ENCODE assay signal across 7 mouse cellular contexts in the genomic region with DNA sequence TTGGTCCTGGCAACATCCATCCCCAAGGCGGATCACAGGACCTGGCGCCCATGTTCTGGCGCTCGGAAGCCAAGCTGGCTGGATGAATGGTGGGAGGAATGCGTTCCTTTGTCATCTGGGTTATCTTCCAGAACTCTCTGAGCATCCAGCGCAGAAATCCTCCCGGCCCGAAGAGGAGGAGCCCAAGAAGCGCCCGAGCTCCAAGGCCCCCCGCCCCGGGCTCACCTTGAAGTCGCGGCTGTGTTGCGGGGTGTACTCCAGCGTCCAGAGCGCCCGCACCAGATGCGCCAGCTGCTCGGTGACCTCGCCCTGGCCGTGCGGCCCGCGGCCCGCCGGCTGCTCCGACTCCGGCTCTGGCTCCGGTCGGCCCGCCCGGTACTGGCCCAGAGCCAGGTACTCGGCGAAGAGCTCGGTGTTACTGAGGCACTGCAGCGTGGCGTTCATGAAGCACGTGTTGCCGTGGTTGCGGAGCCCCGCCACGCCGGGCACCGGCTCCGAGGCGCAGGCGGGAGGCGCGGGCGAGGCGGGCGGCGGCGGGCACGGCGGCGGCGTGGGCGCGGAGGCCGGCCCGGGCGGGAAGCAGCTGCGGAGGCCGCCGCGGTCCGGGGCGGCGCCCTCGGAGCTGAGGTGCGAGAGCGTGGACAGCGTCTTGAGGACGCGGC. TPM values are rescaled to one million over a fixed set of nuclear protein-coding genes. Genes with fewer than 3 reads are reported as not detected.
A peak's percentile ranks its signal among the peaks of the same experiment; 100 is the strongest.
DNase-seq lines count a peak whose midpoint lies in the region; ATAC-seq and TF ChIP-seq lines count a peak whose summit lies in the region.

No protein-coding gene starts in this region.

- H3K9me3 ChIP-seq in hindbrain, postnatal 0 days (ENCODE audit: low read length), result no peaks in the 10 kb centered on the region

- DNase-seq in adipocyte (ENCODE audit: low spot score), result peak; percentile 12
- DNase-seq in cerebellum, postnatal 25 days, result peak; percentile 70 to 79
- peak; percentile 16 to 33 for DNase-seq in gastrocnemius, adult 8-10 months (ENCODE audit: low spot score in 2 of 2)
- DNase-seq in hindbrain, postnatal 0 days (ENCODE audit: low spot score), result peak; percentile 64
- peak; percentile 56 to 62 for DNase-seq in left cerebral cortex, postnatal 36 days (ENCODE audit: low spot score in 2 of 2)
- peak; percentile 58 for DNase-seq in right cerebral cortex, postnatal 4 days

- H3K36me3 ChIP-seq in hindbrain, postnatal 0 days (ENCODE audit: insufficient read depth, low read length), result no peaks in the 10 kb centered on the region

- TF ChIP-seq CTCF in hindbrain, postnatal 0 days (IDR thresholded peaks at IDR 0.05; ENCODE audit: low read depth), result no peak

- peaks cover 26% of the 10 kb centered on the region for H3K4me1 ChIP-seq in hindbrain, postnatal 0 days (ENCODE audit: insufficient read depth, low read length)

- ATAC-seq in hindbrain, postnatal 0 days, result peak; percentile 28
- peak; percentile 19 for ATAC-seq in megakaryocyte-erythroid progenitor cell, adult 5-6 weeks (replicated peaks; ENCODE audit: low FRiP score, low TSS enrichment, poor library complexity, severe bottlenecking)

- peak overlapping the region; percentile 71 for H3K9ac ChIP-seq in hindbrain, postnatal 0 days (replicated peaks; ENCODE audit: low read length)

- peak overlapping the region; percentile 87 for H3K27ac ChIP-seq in hindbrain, postnatal 0 days

- intact Hi-C loops in left cerebral cortex, postnatal 36 days (cut with DNase I), result no loop called here

- peak overlapping the region; percentile 96 for H3K4me2 ChIP-seq in hindbrain, postnatal 0 days (ENCODE audit: low read depth, low read length)

- under 1% methylated on average over 68 of the region's 77 CpGs for whole genome bisulfite sequencing in hindbrain, postnatal 0 days

- H3K27me3 ChIP-seq in hindbrain, postnatal 0 days (ENCODE audit: insufficient read depth, low read length), result no peaks in the 10 kb centered on the region

- peak overlapping the region; percentile 88 for H3K4me3 ChIP-seq in hindbrain, postnatal 0 days (ENCODE audit: low read length)

RNA-seq across cellular contexts. Expression of a gene that starts 0.5 kb away (rescaled TPM):
- 1 to 10 TPM; 5.8 to 7.8 (median 6.3) TPM for total RNA-seq in gastrocnemius, adult 8-10 months (2022)
- total RNA-seq in hindbrain, postnatal 0 days (2014; rRNA removed), result 23.8 and 26.2 TPM in 2 replicates
- 1.9 and 2.1 TPM in 2 replicates for polyA plus RNA-seq in hindbrain, postnatal 0 days (2015; fragmentation: Nextera tagmentation; extraction: Ambion mirVana)
- total RNA-seq in left cerebral cortex, postnatal 36 days (2021), result 10 to 100 TPM; 71.0 to 82.9 TPM
- 17.6 and 19.4 TPM in 2 replicates for total RNA-seq in megakaryocyte-erythroid progenitor cell, adult 5-6 weeks (2014; fragmentation: Nextera tagmentation)
- 9.8 and 11.8 TPM in 2 replicates for total RNA-seq in megakaryocyte-erythroid progenitor cell, adult 5-6 weeks (2017)

RNA-seq across cellular contexts. Expression of a gene that starts 27.7 kb away (rescaled TPM):
- total RNA-seq in gastrocnemius, adult 8-10 months (2022), result not detected
- 0.07 and 0.26 TPM in 2 replicates for total RNA-seq in hindbrain, postnatal 0 days (2014; rRNA removed)
- polyA plus RNA-seq in hindbrain, postnatal 0 days (2015; fragmentation: Nextera tagmentation; extraction: Ambion mirVana), result 0.05 and 0.15 TPM in 2 replicates
- under 1 TPM in 1 of 2 experiments, not detected in 1; 0.20 TPM for total RNA-seq in left cerebral cortex, postnatal 36 days (2021)
- total RNA-seq in megakaryocyte-erythroid progenitor cell, adult 5-6 weeks (2014; fragmentation: Nextera tagmentation), result not detected in 2 replicates
- total RNA-seq in megakaryocyte-erythroid progenitor cell, adult 5-6 weeks (2017), result not detected in 2 replicates

Comparison
In these comparisons a context has a peak if more than half of its experiments do, and no peak if none do; other contexts are left out.
1. Peak in every context shown above with its lines: DNase-seq, ATAC-seq, H3K4me3 ChIP-seq and H3K27ac ChIP-seq.
2. DNase-seq: peak in every context shown above with its lines; median percentile 74 in cerebellum, postnatal 25 days; 64 in hindbrain, postnatal 0 days; 59 in left cerebral cortex, postnatal 36 days; 58 in right cerebral cortex, postnatal 4 days; 24 in gastrocnemius, adult 8-10 months; 12 in adipocyte.